Mouse (Mus musculus) stomach, embryonic 16.5 days (tissue): ENCODE data around the gene Sgip1. TPM values are rescaled to one million over a fixed set of nuclear protein-coding genes. Genes with fewer than 3 reads are reported as not detected.

ENCODE experiments used
- ATAC-seq: fragments of 200-750 bp; cut with Nextera tagmentation; 2 replicates; pipeline ENCODE4 v1.8.0; 2017; ENCODE audit warnings: moderate number of reproducible peaks, moderate TSS enrichment; ENCODE audit not compliant: insufficient read depth, low FRiP score
- H3K27ac ChIP-seq: fragments of 300-500 bp; sonication (generic); 2 replicates; pipeline ENCODE4 v1.5.1; 2014; ENCODE audit warnings: low read length
- H3K27me3 ChIP-seq: fragments of 300-500 bp; sonication (generic); 2 replicates; pipeline ENCODE4 v1.6.1; 2014; ENCODE audit warnings: low read length, control low read depth, mixed read lengths; ENCODE audit not compliant: control insufficient read depth, insufficient read depth
- H3K36me3 ChIP-seq: fragments of 300-500 bp; sonication (generic); 2 replicates; pipeline ENCODE4 v1.6.1; 2014; ENCODE audit warnings: low read length; ENCODE audit not compliant: control insufficient read depth, insufficient read depth
- H3K4me1 ChIP-seq: fragments of 300-500 bp; sonication (generic); 2 replicates; pipeline ENCODE4 v1.6.1; 2014; ENCODE audit warnings: low read length, control low read depth, mixed read lengths; ENCODE audit not compliant: control insufficient read depth, insufficient read depth
- H3K4me2 ChIP-seq: fragments of 300-500 bp; sonication (generic); 2 replicates; pipeline ENCODE4 v1.6.1; 2014; ENCODE audit warnings: low read depth, low read length, mixed read lengths
- H3K4me3 ChIP-seq: fragments of 300-500 bp; sonication (generic); replicated peaks from 2 replicates; pipeline ENCODE4 v1.5.1; 2014; ENCODE audit warnings: mild to moderate bottlenecking, low read length
- H3K9ac ChIP-seq: fragments of 300-500 bp; sonication (generic); 2 replicates; pipeline ENCODE4 v1.6.1; 2014; ENCODE audit warnings: low read length
- H3K9me3 ChIP-seq: fragments of 300-500 bp; sonication (generic); replicated peaks from 2 replicates; pipeline ENCODE4 v1.6.1; 2016; ENCODE audit warnings: low read length, control low read depth; ENCODE audit not compliant: control insufficient read depth
- WGBS: fragments of 180-500 bp; shearing (Covaris S2); extraction: QIAGEN DNeasy Blood & Tissue Kit; methylation state at CpG from one replicate; pipeline ENCODE4 v1.1.7; 2014; 5-methylcytosine and 5-hydroxymethylcytosine counted together
- polyA plus RNA-seq: library from polyadenylated mRNA; unstranded; fragments of >200 nt; fragmentation: Nextera tagmentation; extraction: Ambion mirVana; gene quantifications from 2 replicates; pipeline ENCODE4 v1.2.1, GENCODE M21; 2015

Sgip1 gene
- polyA plus RNA-seq, 1 experiment from 2014 or later, result 7.9 TPM

GRCm38 (mm10) chr4:102979385-102979784 lies 238.3 kb downstream of the Sgip1 start:
- Histone ChIP-seq H3K27me3 (peaks cover 7% of the 10 kb centered on the region), H3K4me2 (peak overlapping the region; percentile 51), H3K9me3 (no peaks in the 10 kb centered on the region; the same call in 1 of the 2 replicates), H3K4me1 (peaks cover 6% of the 10 kb centered on the region; the same call in 1 of the 2 replicates), H3K9ac (no peak overlapping the region), H3K27ac (no peak overlapping the region), H3K36me3 (no peaks in the 10 kb centered on the region), H3K4me3 (no peak overlapping the region; the same call in 1 of the 2 replicates)
- ATAC-seq, result no peak
- 58% methylated on average over 5 of the region's 5 CpGs for WGBS

GRCm38 (mm10) chr4:102981709-102982108 lies 240.6 kb downstream of the Sgip1 start:
- H3K27ac ChIP-seq, result no peak overlapping the region; the same call in 1 of the 2 replicates
- no peaks in the 10 kb centered on the region for H3K36me3 ChIP-seq
- H3K27me3 ChIP-seq, result peaks cover 7% of the 10 kb centered on the region
- H3K9me3 ChIP-seq, result no peaks in the 10 kb centered on the region; the same call in 1 of the 2 replicates
- 68% methylated on average over 8 of the region's 8 CpGs for WGBS
- peaks cover 6% of the 10 kb centered on the region; the same call in 1 of the 2 replicates for H3K4me1 ChIP-seq
- H3K4me3 ChIP-seq, result no peak overlapping the region
- no peak for ATAC-seq
- no peak overlapping the region for H3K9ac ChIP-seq
- H3K4me2 ChIP-seq, result no peak overlapping the region

GRCm38 (mm10) chr4:102986173-102986572 lies 245.1 kb downstream of the Sgip1 start:
- H3K36me3 ChIP-seq, result no peaks in the 10 kb centered on the region
- ATAC-seq, result no peak
- no peak overlapping the region for H3K4me2 ChIP-seq
- H3K4me3 ChIP-seq, result no peak overlapping the region
- 73% methylated on average over 7 of the region's 7 CpGs for WGBS
- no peaks in the 10 kb centered on the region; the same call in 1 of the 2 replicates for H3K9me3 ChIP-seq
- H3K4me1 ChIP-seq, result no peaks in the 10 kb centered on the region
- no peak overlapping the region for H3K9ac ChIP-seq
- H3K27ac ChIP-seq, result no peak overlapping the region
- no peaks in the 10 kb centered on the region for H3K27me3 ChIP-seq

DNA sequence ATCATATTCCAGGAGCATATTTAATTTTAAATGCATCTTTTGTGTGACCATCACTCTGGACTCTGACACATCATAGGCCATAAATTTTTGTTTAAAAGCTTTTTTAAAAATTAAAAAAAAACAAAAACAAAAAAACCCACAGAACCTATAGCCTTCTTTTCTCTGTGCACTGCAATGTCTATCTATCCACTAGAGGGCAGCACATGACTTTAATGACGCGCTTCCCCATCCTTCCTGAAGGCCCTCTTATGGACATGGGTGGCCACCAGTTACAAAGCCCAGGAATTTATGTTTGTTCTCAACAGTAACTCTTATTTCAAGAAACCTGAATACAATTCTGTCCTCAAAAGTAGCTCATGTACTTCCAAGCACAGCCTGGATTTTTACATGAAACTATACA lies 245.8 kb downstream of the Sgip1 start:
- Histone ChIP-seq H3K4me2 (no peak overlapping the region), H3K27me3 (no peaks in the 10 kb centered on the region), H3K4me3 (no peak overlapping the region), H3K27ac (no peak overlapping the region), H3K36me3 (no peaks in the 10 kb centered on the region), H3K9ac (no peak overlapping the region), H3K4me1 (no peaks in the 10 kb centered on the region), H3K9me3 (no peaks in the 10 kb centered on the region)
- no peak for ATAC-seq
- WGBS, result 2% methylated on average over 2 of the region's 2 CpGs

DNA sequence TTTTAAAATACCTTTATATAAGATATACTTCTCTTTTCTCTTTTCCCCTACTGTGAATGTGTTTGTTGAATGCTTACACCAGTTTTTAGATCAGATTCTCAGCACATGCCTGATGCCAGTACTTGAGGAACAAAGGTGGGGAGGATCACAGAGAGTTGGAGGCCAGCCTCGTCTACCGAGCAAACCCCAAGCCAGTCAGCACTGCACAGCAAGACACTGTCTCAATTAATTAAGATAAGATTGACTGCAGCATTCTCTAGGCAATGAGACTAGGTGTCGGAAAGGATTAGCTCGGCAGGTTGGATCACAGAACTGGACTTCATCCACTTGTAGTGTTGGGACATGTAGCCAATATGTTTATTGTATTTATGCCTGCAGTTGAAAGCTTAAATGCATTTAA lies 246.2 kb downstream of the Sgip1 start:
- Histone ChIP-seq H3K9ac (no peak overlapping the region), H3K27ac (no peak overlapping the region), H3K4me2 (no peak overlapping the region), H3K4me1 (no peaks in the 10 kb centered on the region), H3K36me3 (no peaks in the 10 kb centered on the region), H3K9me3 (no peaks in the 10 kb centered on the region), H3K27me3 (no peaks in the 10 kb centered on the region), H3K4me3 (no peak overlapping the region)
- 60% methylated on average over 4 of the region's 4 CpGs for WGBS
- no peak for ATAC-seq

DNA sequence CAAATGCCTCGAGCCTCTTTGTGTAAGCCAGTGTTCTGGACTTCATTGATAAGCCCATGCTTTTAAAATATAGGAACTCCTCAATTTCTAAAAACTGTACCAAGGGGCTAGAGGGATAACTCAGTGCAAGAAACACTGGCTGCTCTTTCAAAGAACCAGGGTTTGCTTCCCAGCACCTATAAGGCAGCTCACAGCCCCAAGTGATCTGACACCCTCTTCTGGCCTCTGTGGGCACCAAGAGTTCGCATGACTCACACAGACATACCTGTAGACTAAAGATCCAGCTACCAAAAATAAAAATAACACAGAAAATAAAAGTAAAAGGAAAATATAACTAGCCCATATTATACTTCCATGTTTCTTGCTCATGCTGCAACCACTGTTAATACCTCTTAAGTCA lies 246.7 kb downstream of the Sgip1 start:
- Histone ChIP-seq H3K4me3 (no peak overlapping the region), H3K4me1 (no peaks in the 10 kb centered on the region), H3K4me2 (no peak overlapping the region), H3K9me3 (no peaks in the 10 kb centered on the region), H3K27me3 (no peaks in the 10 kb centered on the region), H3K36me3 (no peaks in the 10 kb centered on the region), H3K9ac (no peak overlapping the region), H3K27ac (no peak overlapping the region)
- 71% methylated on average over 2 of the region's 2 CpGs for WGBS
- no peak for ATAC-seq

GRCm38 (mm10) chr4:102988526-102988925 lies 247.4 kb downstream of the Sgip1 start:
- Histone ChIP-seq H3K9ac (no peak overlapping the region), H3K36me3 (no peaks in the 10 kb centered on the region), H3K4me2 (no peak overlapping the region), H3K27ac (no peak overlapping the region), H3K4me1 (no peaks in the 10 kb centered on the region), H3K27me3 (no peaks in the 10 kb centered on the region), H3K9me3 (no peaks in the 10 kb centered on the region), H3K4me3 (no peak overlapping the region)
- WGBS, result 73% methylated on average over 6 of the region's 6 CpGs
- ATAC-seq, result no peak

- H3K4me1 ChIP-seq, result no peaks in the 10 kb centered on the region
- H3K27me3 ChIP-seq, result no peaks in the 10 kb centered on the region
- WGBS, result 72% methylated on average over 5 of the region's 5 CpGs
- H3K36me3 ChIP-seq, result no peaks in the 10 kb centered on the region
- H3K4me2 ChIP-seq, result no peak overlapping the region
- no peak for ATAC-seq
- no peak overlapping the region for H3K9ac ChIP-seq
- no peaks in the 10 kb centered on the region for H3K9me3 ChIP-seq
- no peak overlapping the region for H3K27ac ChIP-seq
- H3K4me3 ChIP-seq, result no peak overlapping the region
These were observed 248.3 kb downstream of the Sgip1 start for GRCm38 (mm10) chr4:102989391-102989790.

DNA sequence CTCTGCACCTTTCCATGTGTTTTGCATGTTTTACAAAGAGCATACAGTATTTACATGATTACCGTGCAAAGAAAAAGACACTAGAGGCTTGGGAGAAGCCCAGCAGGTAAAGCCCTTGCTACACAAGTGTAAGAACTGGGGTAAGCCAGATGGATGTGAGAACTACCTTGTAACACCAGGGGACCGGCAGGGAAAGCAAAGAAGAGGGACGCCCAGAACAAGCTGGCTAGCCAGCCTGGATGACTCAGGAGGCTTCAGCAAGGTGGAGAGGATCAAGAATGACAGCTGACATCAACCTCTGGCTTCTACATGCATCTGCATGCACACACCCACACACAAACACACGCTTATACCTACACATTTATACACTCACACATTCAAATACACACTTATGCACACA lies 248.9 kb downstream of the Sgip1 start:
- Histone ChIP-seq H3K27ac (no peak overlapping the region), H3K9me3 (no peaks in the 10 kb centered on the region), H3K4me3 (no peak overlapping the region), H3K27me3 (no peaks in the 10 kb centered on the region), H3K4me1 (no peaks in the 10 kb centered on the region), H3K36me3 (no peaks in the 10 kb centered on the region), H3K4me2 (no peak overlapping the region), H3K9ac (no peak overlapping the region)
- no peak for ATAC-seq
- 71% methylated on average over 4 of the region's 4 CpGs for WGBS
